Mouse (Mus musculus): ENCODE measurements around the gene Mxd1. TPM values are rescaled to one million over a fixed set of nuclear protein-coding genes. Genes with fewer than 3 reads are reported as not detected.

Mxd1 gene
- polyA plus RNA-seq, 1 experiment from 2014 or later = 12.8 TPM

Other genes starting within 250 kb of the Mxd1 start
- 1.3 TPM in 1 of 2 replicates, not detected in the other for gene Gm44790, start 242.5 kb downstream of the Mxd1 start, polyA plus RNA-seq (2015; fragmentation: Nextera tagmentation; extraction: Ambion mirVana)
- 20.9 and 22.1 TPM in 2 replicates for gene C87436, start 230.8 kb downstream of the Mxd1 start, polyA plus RNA-seq (2015; fragmentation: Nextera tagmentation; extraction: Ambion mirVana)
- 554 and 556 TPM in 2 replicates for gene Pcbp1, start 142.8 kb downstream of the Mxd1 start, polyA plus RNA-seq (2015; fragmentation: Nextera tagmentation; extraction: Ambion mirVana)
- 1.0 TPM in 2 replicates for gene Asprv1, start 41.0 kb downstream of the Mxd1 start, polyA plus RNA-seq (2015; fragmentation: Nextera tagmentation; extraction: Ambion mirVana)
- 103 and 109 TPM in 2 replicates for gene Snrnp27, start 15.4 kb upstream of the Mxd1 start, polyA plus RNA-seq (2015; fragmentation: Nextera tagmentation; extraction: Ambion mirVana)
- 32.7 and 32.9 TPM in 2 replicates for gene Gmcl1, start 64.2 kb upstream of the Mxd1 start, polyA plus RNA-seq (2015; fragmentation: Nextera tagmentation; extraction: Ambion mirVana)
- gene Anxa4, start 124.4 kb upstream of the Mxd1 start, polyA plus RNA-seq (2015; fragmentation: Nextera tagmentation; extraction: Ambion mirVana) = 120 and 130 TPM in 2 replicates
- 12.0 and 17.2 TPM in 2 replicates for gene Aak1, start 180.4 kb upstream of the Mxd1 start, polyA plus RNA-seq (2015; fragmentation: Nextera tagmentation; extraction: Ambion mirVana)